Mouse (Mus musculus): Measurements from ENCODE around the gene Bmper. TPM values are rescaled to one million over a fixed set of nuclear protein-coding genes. Genes with fewer than 3 reads are reported as not detected.

Gene Bmper
- polyA plus RNA-seq, 1 experiment from 2014 or later = 14.0 TPM

DNA sequence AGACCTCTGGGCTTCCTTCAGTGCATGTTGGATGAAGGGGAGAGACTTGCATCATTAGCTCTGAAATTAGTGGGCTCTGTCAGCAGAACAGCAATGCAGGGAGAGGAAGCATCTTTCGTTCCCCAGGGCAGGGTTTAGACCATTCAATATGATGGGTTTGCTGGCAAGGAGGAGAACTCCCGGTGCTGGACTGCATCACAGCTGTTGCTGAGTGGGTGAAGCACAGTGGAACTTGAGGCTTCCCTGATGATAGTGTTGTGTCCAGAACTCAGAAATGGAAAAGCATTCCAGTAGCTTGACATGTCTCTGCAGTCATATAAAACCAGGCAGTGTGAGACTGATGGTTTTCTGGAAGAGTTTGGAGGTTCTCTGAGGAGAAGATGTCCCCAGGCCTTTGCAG is 90.0 kb downstream of the Bmper start:
- Histone ChIP-seq H3K27me3 (no peaks in the 10 kb centered on the region), H3K9ac (no peak overlapping the region), H3K4me1 (0 out of 2 replicates have a peak, but pooled peaks cover 9% of the 10 kb centered on the region), H3K27ac (no peak overlapping the region), H3K9me3 (no peaks in the 10 kb centered on the region), H3K4me2 (no peak overlapping the region), H3K36me3 (replicated peaks) (no peaks in the 10 kb centered on the region), H3K4me3 (replicated peaks) (no peak overlapping the region)
- 90% methylated on average over 2 of the region's 2 CpGs for WGBS
- ATAC-seq (ENCODE audit: low FRiP score) = no peak

DNA sequence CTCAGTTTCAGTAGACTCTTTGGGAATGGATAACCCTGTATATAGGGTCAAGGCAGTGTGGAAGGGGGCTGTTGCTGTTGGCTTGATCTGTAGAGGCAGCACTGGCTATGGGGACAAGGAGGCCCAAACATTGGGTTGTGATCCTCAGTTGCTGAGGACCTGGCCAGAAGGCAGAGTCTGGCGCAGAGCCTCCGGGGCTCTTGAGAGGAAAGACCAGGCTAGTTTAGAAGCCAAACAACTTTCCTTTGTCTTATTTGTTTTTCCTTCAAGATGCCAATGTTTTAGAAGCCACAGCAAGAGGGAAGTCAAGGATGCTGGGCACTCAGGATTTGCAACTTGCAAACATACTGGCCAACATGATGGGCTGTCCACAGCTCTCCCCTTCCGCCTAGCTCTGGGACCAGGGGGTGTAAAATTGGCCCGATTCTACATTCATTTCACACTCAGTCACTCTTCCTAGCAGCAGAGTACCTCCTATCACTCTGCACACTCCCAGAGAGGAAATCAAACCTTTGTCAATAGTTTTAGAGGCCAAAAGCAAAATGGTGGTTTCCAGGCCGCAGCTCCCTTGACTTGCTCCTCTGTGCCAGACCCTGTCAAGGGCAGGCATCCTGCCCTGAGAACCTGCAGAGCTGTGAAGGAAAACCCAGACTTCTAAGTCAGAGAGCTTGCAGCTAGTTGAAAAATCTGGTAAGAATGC is 92.9 kb downstream of the Bmper start:
- no peak overlapping the region for H3K27ac ChIP-seq
- 0 out of 2 replicates have a peak, but pooled peaks cover 3% of the 10 kb centered on the region for H3K4me1 ChIP-seq
- no peak for ATAC-seq (ENCODE audit: low FRiP score)
- H3K27me3 ChIP-seq = no peaks in the 10 kb centered on the region
- 94% methylated on average over 5 of the region's 5 CpGs for WGBS
- no peaks in the 10 kb centered on the region for H3K9me3 ChIP-seq
- H3K9ac ChIP-seq = no peak overlapping the region
- no peaks in the 10 kb centered on the region for H3K36me3 ChIP-seq (replicated peaks)
- H3K4me2 ChIP-seq = no peak overlapping the region
- H3K4me3 ChIP-seq (replicated peaks) = no peak overlapping the region

DNA sequence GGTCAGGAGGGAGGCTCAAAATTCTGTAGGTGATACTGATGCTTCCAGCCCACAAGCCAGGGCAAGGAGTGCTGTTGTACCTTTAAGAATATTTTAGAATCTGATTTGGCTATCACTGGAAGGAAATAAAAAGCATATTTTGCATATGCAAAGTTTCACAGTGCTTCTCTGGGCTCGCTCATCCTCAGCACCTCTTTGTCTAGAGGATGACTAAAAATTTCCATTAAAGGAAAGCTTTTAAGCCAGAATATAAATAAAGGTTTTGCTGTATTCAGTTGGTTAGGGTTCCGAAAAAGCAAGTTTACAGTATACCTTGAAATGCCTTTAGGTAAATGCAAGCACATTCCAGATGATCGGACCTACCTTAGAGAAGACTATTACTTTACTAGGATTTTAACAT is 105.0 kb downstream of the Bmper start:
- WGBS = 81% methylated on average over 3 of the region's 3 CpGs
- H3K9ac ChIP-seq = no peak overlapping the region

DNA sequence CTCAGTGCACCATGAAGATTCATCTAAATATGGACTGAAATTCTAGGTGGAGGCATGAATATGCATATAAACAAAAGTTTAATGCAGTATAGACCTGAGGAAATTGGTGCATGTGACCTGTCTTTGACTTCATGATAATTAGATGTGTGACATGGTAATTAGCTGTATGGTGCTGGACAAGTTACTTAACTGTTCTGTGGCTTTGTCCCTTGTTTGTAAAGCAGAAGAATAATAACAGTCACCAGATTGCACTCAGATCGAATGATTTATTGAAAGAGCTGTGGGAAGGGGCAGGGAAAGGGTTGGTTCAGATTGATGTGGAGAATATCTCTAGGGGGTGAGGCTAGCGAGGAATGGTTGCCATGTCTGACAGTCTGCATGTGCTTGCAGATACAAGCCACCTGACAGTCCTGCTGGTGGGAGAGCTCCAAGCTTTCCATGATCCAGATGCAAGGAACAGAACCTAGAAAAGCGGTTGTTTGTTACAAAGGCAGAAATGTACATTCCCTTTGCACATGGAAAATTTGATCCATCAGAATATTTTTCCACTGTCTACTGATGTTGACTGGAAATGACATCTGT is 110.3 kb downstream of the Bmper start:
- H3K36me3 ChIP-seq (replicated peaks) = no peaks in the 10 kb centered on the region
- no peak overlapping the region for H3K4me2 ChIP-seq
- 52% methylated on average over 3 of the region's 3 CpGs for WGBS
- H3K9ac ChIP-seq = no peak overlapping the region
- H3K4me3 ChIP-seq (replicated peaks) = no peak overlapping the region
- ATAC-seq (ENCODE audit: low FRiP score) = peak; percentile 63; the same call in 1 of the 2 replicates
- no peaks in the 10 kb centered on the region for H3K9me3 ChIP-seq
- H3K4me1 ChIP-seq = peaks cover 9% of the 10 kb centered on the region; the same call in 1 of the 2 replicates
- no peaks in the 10 kb centered on the region for H3K27me3 ChIP-seq
- no peak overlapping the region for H3K27ac ChIP-seq

More for the DNA sequence above, 105.0 kb downstream of the Bmper start:
- H3K9me3 ChIP-seq = no peaks in the 10 kb centered on the region
- no peak overlapping the region for H3K4me3 ChIP-seq (replicated peaks)
- H3K27me3 ChIP-seq = no peaks in the 10 kb centered on the region
- no peaks in the 10 kb centered on the region for H3K36me3 ChIP-seq (replicated peaks)
- H3K27ac ChIP-seq = no peak overlapping the region
- peaks cover under 1% of the 10 kb centered on the region; the same call in 1 of the 2 replicates for H3K4me1 ChIP-seq
- ATAC-seq (ENCODE audit: low FRiP score) = no peak
- no peak overlapping the region for H3K4me2 ChIP-seq

- Histone ChIP-seq H3K27ac (no peak overlapping the region), H3K9me3 (no peaks in the 10 kb centered on the region), H3K9ac (no peak overlapping the region), H3K27me3 (no peaks in the 10 kb centered on the region), H3K4me3 (replicated peaks) (no peak overlapping the region), H3K4me2 (no peak overlapping the region), H3K36me3 (replicated peaks) (no peaks in the 10 kb centered on the region), H3K4me1 (no peaks in the 10 kb centered on the region)
- ATAC-seq (ENCODE audit: low FRiP score) = no peak
Observed at GRCm38 (mm10) chr9:23340551-23340950, 117.7 kb downstream of the Bmper start.

GRCm38 (mm10) chr9:23341246-23341645 is 118.4 kb downstream of the Bmper start:
- no peaks in the 10 kb centered on the region for H3K4me1 ChIP-seq
- no peaks in the 10 kb centered on the region for H3K9me3 ChIP-seq
- H3K9ac ChIP-seq = no peak overlapping the region
- H3K27ac ChIP-seq = no peak overlapping the region
- H3K4me2 ChIP-seq = no peak overlapping the region
- no peak for ATAC-seq (ENCODE audit: low FRiP score)
- H3K4me3 ChIP-seq (replicated peaks) = no peak overlapping the region
- no peaks in the 10 kb centered on the region for H3K36me3 ChIP-seq (replicated peaks)
- no peaks in the 10 kb centered on the region for H3K27me3 ChIP-seq

- Histone ChIP-seq H3K27ac (no peak overlapping the region), H3K9me3 (no peaks in the 10 kb centered on the region), H3K9ac (no peak overlapping the region), H3K36me3 (replicated peaks) (no peaks in the 10 kb centered on the region), H3K27me3 (no peaks in the 10 kb centered on the region), H3K4me3 (replicated peaks) (no peak overlapping the region), H3K4me2 (no peak overlapping the region), H3K4me1 (no peaks in the 10 kb centered on the region)
- no peak for ATAC-seq (ENCODE audit: low FRiP score)
Observed at GRCm38 (mm10) chr9:23344353-23344752, 121.5 kb downstream of the Bmper start.

DNA sequence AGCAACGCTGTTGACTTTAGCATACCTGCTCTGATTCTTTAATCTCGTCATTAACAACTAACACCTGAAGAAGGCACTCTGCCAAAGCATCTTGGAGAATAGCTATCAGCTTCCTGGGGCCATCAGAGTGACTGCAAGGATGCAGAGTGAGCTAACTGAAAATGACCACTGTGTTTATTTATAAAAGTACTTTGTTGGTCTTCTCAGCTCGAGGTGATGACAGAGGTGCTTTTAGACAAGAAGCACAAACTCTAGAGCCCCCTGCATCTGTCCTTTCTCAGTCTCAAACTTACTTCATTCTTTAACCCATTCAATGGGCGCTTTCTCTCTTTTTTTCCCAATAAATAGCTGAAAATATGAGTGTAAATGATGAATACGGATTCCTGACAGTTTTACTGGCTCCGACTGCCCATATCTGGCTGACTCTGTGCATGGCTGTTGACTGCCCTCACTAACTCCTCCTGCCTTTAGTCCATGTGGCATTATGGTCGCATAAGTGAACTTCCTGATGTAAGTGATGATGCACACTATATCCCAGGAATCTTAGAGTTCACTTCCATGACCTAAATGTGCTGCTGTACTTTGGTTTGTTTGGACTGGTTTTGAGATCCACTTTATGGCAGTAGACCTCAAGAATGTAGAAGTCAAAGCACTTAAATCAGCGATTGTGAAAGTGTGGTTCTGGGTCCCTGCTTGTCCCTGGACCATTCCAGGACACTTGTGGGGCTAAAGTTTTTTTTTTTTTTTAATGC is 122.4 kb downstream of the Bmper start:
- H3K36me3 ChIP-seq (replicated peaks) = no peaks in the 10 kb centered on the region
- H3K27ac ChIP-seq = no peak overlapping the region
- ATAC-seq (ENCODE audit: low FRiP score) = no peak
- no peaks in the 10 kb centered on the region for H3K27me3 ChIP-seq
- 84% methylated on average over 8 of the region's 8 CpGs for WGBS
- no peak overlapping the region for H3K4me3 ChIP-seq (replicated peaks)
- no peak overlapping the region for H3K4me2 ChIP-seq
- H3K9ac ChIP-seq = no peak overlapping the region
- no peaks in the 10 kb centered on the region for H3K4me1 ChIP-seq
- H3K9me3 ChIP-seq = no peaks in the 10 kb centered on the region

- WGBS = 86% methylated on average over 5 of the region's 5 CpGs
- no peak overlapping the region for H3K4me3 ChIP-seq (replicated peaks)
- no peaks in the 10 kb centered on the region for H3K36me3 ChIP-seq (replicated peaks)
- no peak overlapping the region for H3K27ac ChIP-seq
- H3K9me3 ChIP-seq = no peaks in the 10 kb centered on the region
- no peak for ATAC-seq (ENCODE audit: low FRiP score)
- no peak overlapping the region for H3K9ac ChIP-seq
- H3K27me3 ChIP-seq = no peaks in the 10 kb centered on the region
- no peak overlapping the region for H3K4me2 ChIP-seq
- no peaks in the 10 kb centered on the region for H3K4me1 ChIP-seq
Observed at GRCm38 (mm10) chr9:23349603-23350002, 126.7 kb downstream of the Bmper start.

DNA sequence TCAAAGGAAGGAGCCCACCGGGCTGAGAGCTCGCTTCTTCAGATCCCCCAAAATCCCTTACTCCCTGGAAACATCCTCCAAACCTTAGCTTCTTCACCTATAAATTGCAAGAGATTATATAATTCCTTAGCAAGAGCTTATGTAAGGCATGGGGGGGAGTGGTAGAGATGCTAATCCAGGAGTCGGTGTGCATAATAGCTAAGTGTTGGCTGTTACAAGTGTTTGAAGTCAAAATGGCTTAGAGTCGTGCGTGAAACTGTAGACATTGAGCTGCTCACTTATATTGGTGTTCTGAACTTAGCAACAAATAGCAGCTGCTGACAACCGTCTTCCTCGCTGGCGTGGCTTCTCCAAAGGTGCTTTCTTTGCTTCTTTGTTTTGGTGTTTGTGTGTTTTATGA is 128.5 kb downstream of the Bmper start:
- no peak for ATAC-seq (ENCODE audit: low FRiP score)
- Histone ChIP-seq H3K9me3 (no peaks in the 10 kb centered on the region), H3K36me3 (replicated peaks) (no peaks in the 10 kb centered on the region), H3K4me2 (no peak overlapping the region), H3K27ac (no peak overlapping the region), H3K4me1 (no peaks in the 10 kb centered on the region), H3K9ac (no peak overlapping the region), H3K4me3 (replicated peaks) (no peak overlapping the region), H3K27me3 (no peaks in the 10 kb centered on the region)
- WGBS = 90% methylated on average over 8 of the region's 8 CpGs

- Histone ChIP-seq H3K9ac (no peak overlapping the region), H3K4me3 (replicated peaks) (no peak overlapping the region), H3K27me3 (no peaks in the 10 kb centered on the region), H3K27ac (no peak overlapping the region), H3K4me1 (no peaks in the 10 kb centered on the region), H3K4me2 (no peak overlapping the region), H3K9me3 (no peaks in the 10 kb centered on the region), H3K36me3 (replicated peaks) (no peaks in the 10 kb centered on the region)
- 85% methylated on average over 2 of the region's 2 CpGs for WGBS
- ATAC-seq (ENCODE audit: low FRiP score) = no peak
Observed at GRCm38 (mm10) chr9:23352396-23352795, 129.5 kb downstream of the Bmper start.

DNA sequence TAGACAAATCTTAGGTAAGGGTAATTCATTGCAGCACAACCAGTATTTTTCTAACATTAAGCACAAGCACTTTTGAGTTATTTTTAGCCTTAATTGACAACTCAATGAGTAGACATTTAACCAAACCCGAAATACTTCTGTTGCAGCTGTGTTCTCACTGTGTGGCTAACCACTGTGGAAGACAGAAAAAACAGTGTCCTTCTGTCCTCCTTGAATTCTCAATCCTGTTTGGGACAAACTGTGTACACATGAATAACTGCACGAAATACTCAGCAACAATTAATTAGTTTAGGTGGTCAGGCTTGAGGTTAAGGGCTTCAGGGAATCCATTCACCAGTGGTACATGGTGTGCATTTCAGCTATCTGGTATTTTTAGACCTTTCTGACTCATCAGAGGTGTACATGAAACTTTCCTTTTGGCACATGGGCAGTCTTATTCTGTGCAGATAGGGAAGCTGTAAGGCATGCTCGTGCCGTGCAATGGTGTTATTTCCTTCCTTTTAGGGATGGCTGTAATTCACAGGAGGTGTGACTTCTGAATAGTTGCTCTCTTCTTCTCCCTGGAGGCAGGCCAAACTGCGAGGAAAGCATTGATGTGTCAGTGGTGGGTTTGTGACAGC is 131.4 kb downstream of the Bmper start:
- no peaks in the 10 kb centered on the region for H3K36me3 ChIP-seq (replicated peaks)
- H3K4me3 ChIP-seq (replicated peaks) = no peak overlapping the region
- ATAC-seq (ENCODE audit: low FRiP score) = no peak
- no peak overlapping the region for H3K9ac ChIP-seq
- no peak overlapping the region for H3K27ac ChIP-seq
- H3K9me3 ChIP-seq = no peaks in the 10 kb centered on the region
- no peaks in the 10 kb centered on the region for H3K27me3 ChIP-seq
- H3K4me2 ChIP-seq = no peak overlapping the region
- WGBS = 72% methylated on average over 5 of the region's 5 CpGs
- no peaks in the 10 kb centered on the region for H3K4me1 ChIP-seq
